Mouse (Mus musculus) myocyte (in vitro differentiated cells): ENCODE measurements around the gene Rptor. TPM values are rescaled to one million over a fixed set of nuclear protein-coding genes. Genes with fewer than 3 reads are reported as not detected.

Experiments
- H3K27me3 ChIP-seq: one replicate; pipeline ENCODE4 v1.6.1; 2011; ENCODE audit not compliant: control insufficient read depth, insufficient read depth, insufficient read length
- H3K36me3 ChIP-seq: one replicate; pipeline ENCODE4 v1.6.1; 2011; ENCODE audit not compliant: control insufficient read depth, insufficient read depth
- H3K4me2 ChIP-seq: one replicate; pipeline ENCODE4 v1.6.1; 2011; ENCODE audit warnings: low read depth, control low read depth
- H3K4me3 ChIP-seq: one replicate; pipeline ENCODE4 v1.5.1; 2011; ENCODE audit warnings: mild to moderate bottlenecking, control low read depth, moderate library complexity
- H3K79me2 ChIP-seq: one replicate; pipeline ENCODE4 v1.6.1; 2011; ENCODE audit not compliant: control insufficient read depth, insufficient read depth
- H3ac ChIP-seq: one replicate; pipeline ENCODE4 v1.6.1; 2011; ENCODE audit not compliant: control insufficient read depth, insufficient read length
- CEBPB ChIP-seq: IDR thresholded peaks from 2 replicates; pipeline ENCODE4 v1.6.1; 2011; ENCODE audit warnings: mild to moderate bottlenecking, moderate library complexity; ENCODE audit not compliant: poor library complexity, insufficient read depth, severe bottlenecking
- E2F4 ChIP-seq: IDR thresholded peaks from one replicate; pipeline ENCODE4 v1.6.1; 2011; ENCODE audit warnings: mild to moderate bottlenecking, control low read depth, moderate library complexity; ENCODE audit not compliant: insufficient read depth
- MAX ChIP-seq: IDR thresholded peaks from one replicate; pipeline ENCODE4 v1.6.1; 2011; ENCODE audit warnings: low read depth, mild to moderate bottlenecking, control low read depth
- MYOD1 ChIP-seq, 3 experiments: IDR thresholded peaks; one replicate each; pipeline ENCODE4 v1.6.1; 2011; ENCODE audit warnings: control low read depth in 2 of 3, low read depth in 2 of 3, mild to moderate bottlenecking in 2 of 3, moderate library complexity in 1 of 3; ENCODE audit not compliant: insufficient read length in 2 of 3, control insufficient read depth in 1 of 3
- MYOG ChIP-seq, 3 experiments: IDR thresholded peaks; one replicate each; pipeline ENCODE4 v1.6.1; 2011; ENCODE audit warnings: control low read depth in 2 of 3, low read depth in 2 of 3, mild to moderate bottlenecking in 2 of 3; ENCODE audit not compliant: insufficient read length in 2 of 3, control insufficient read depth in 1 of 3, insufficient read depth in 1 of 3
- POLR2A ChIP-seq: IDR thresholded peaks from one replicate; pipeline ENCODE4 v1.6.1; 2011; ENCODE audit warnings: low read depth, mild to moderate bottlenecking, control low read depth, moderate library complexity; ENCODE audit not compliant: insufficient read length
- POLR2AphosphoS2 ChIP-seq: IDR thresholded peaks from one replicate; pipeline ENCODE4 v1.6.1; 2011; ENCODE audit warnings: low read depth, control low read depth; ENCODE audit not compliant: insufficient read length
- REST ChIP-seq: IDR thresholded peaks from one replicate; pipeline ENCODE4 v1.6.1; 2011; ENCODE audit warnings: mild to moderate bottlenecking, control low read depth, moderate library complexity; ENCODE audit not compliant: insufficient read depth, insufficient read length
- SRF ChIP-seq: IDR thresholded peaks from one replicate; pipeline ENCODE4 v1.6.1; 2011; ENCODE audit warnings: low read depth; ENCODE audit not compliant: control insufficient read depth, insufficient read length
- TCF12 ChIP-seq: IDR thresholded peaks from one replicate; pipeline ENCODE4 v1.6.1; 2011; ENCODE audit warnings: mild to moderate bottlenecking, control low read depth; ENCODE audit not compliant: poor library complexity, insufficient read depth, severe bottlenecking
- TCF3 ChIP-seq: IDR thresholded peaks from one replicate; pipeline ENCODE4 v1.6.1; 2011; ENCODE audit warnings: low read depth, control low read depth; ENCODE audit not compliant: insufficient read length
- USF1 ChIP-seq: IDR thresholded peaks from one replicate; pipeline ENCODE4 v1.6.1; 2011; ENCODE audit warnings: low read depth, mild to moderate bottlenecking, control low read depth, moderate library complexity
- polyA plus RNA-seq: library from polyadenylated mRNA; unstranded; fragments of >200 nt; fragmentation: generic; extraction: Trizol; gene quantifications from one replicate; pipeline ENCODE4 v1.2.1, GENCODE M21; 2012; ENCODE audit warnings: missing spikeins

Rptor gene
- polyA plus RNA-seq, 1 experiment = 59.5 TPM

GRCm38 (mm10) chr11:119630329-119630728 lies 27.6 kb downstream of the Rptor start:
- TF ChIP-seq REST = no peak
- no peak for TF ChIP-seq CEBPB
- no peak for TF ChIP-seq MYOD1 (IDR thresholded peaks at IDR 0.05; ENCODE audit: control insufficient read depth in 1 of 3, insufficient read length in 2 of 3, low read depth in 2 of 3)
- no peak for TF ChIP-seq E2F4
- TF ChIP-seq MAX = no peak
- TF ChIP-seq MYOG (IDR thresholded peaks at IDR 0.05; ENCODE audit: control insufficient read depth in 1 of 3, insufficient read depth in 1 of 3, insufficient read length in 2 of 3, low read depth in 2 of 3) = no peak
- no peak for TF ChIP-seq USF1
- TF ChIP-seq POLR2AphosphoS2 = no peak
- no peak for TF ChIP-seq SRF
- no peak for TF ChIP-seq TCF3
- no peak for TF ChIP-seq POLR2A
- TF ChIP-seq TCF12 = no peak
- H3K27me3 ChIP-seq = no peaks in the 10 kb centered on the region
- H3K36me3 ChIP-seq = no peaks in the 10 kb centered on the region
- H3K79me2 ChIP-seq = peaks cover 89% of the 10 kb centered on the region
- no peak overlapping the region for H3K4me3 ChIP-seq
- no peak overlapping the region for H3ac ChIP-seq
- H3K4me2 ChIP-seq = no peak overlapping the region

- Histone ChIP-seq H3ac (no peak overlapping the region), H3K79me2 (peaks cover 91% of the 10 kb centered on the region), H3K4me3 (no peak overlapping the region), H3K27me3 (no peaks in the 10 kb centered on the region), H3K4me2 (peak overlapping the region; percentile 3), H3K36me3 (no peaks in the 10 kb centered on the region)
- TF ChIP-seq POLR2AphosphoS2 (no peak), SRF (peak; percentile 10), MYOG (IDR thresholded peaks at IDR 0.05; ENCODE audit: control insufficient read depth in 1 of 3, insufficient read depth in 1 of 3, insufficient read length in 2 of 3, low read depth in 2 of 3) (peak in 2 of 3 experiments; percentile 81 to 89), CEBPB (no peak), MYOD1 (IDR thresholded peaks at IDR 0.05; ENCODE audit: control insufficient read depth in 1 of 3, insufficient read length in 2 of 3, low read depth in 2 of 3) (peak in 2 of 3 experiments; percentile 68 to 89)
Measured at GRCm38 (mm10) chr11:119631222-119631870, 28.6 kb downstream of the Rptor start.

DNA sequence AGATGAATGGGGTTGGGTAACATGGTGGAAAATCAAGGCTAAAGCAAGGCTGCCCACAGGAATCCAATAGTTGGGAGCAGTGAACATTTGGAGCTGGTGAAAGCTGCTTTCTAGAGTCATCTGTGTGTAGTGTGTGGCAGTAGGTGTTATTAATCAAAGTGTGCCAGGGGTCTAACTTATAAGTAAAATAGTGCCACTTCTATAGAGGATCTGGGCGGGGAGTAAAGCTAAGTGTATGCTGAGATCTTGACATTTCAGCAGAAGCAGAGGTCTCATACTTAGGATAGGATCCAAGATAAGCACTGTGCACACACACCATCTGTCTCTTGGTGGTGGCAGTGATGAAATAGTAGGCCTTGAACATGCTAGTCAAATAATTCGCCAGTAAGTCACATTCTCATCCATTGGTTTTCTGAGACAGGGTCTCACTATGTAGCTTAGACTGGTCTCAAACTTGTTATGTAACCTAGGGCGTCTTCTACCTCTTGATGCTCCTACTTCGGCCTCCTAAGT lies 33.7 kb downstream of the Rptor start:
- Histone ChIP-seq H3ac (no peak overlapping the region), H3K36me3 (no peaks in the 10 kb centered on the region), H3K4me3 (no peak overlapping the region), H3K4me2 (peak overlapping the region; percentile 13), H3K79me2 (peaks cover 99% of the 10 kb centered on the region), H3K27me3 (no peaks in the 10 kb centered on the region)
- TF ChIP-seq E2F4 = no peak
- TF ChIP-seq TCF12 = no peak
- TF ChIP-seq CEBPB = no peak
- TF ChIP-seq MYOD1 (IDR thresholded peaks at IDR 0.05; ENCODE audit: control insufficient read depth in 1 of 3, insufficient read length in 2 of 3, low read depth in 2 of 3) = peak in 1 of 3 experiments; percentile 27
- no peak for TF ChIP-seq REST
- TF ChIP-seq TCF3 = no peak
- TF ChIP-seq POLR2AphosphoS2 = no peak
- no peak for TF ChIP-seq SRF
- no peak for TF ChIP-seq USF1

DNA sequence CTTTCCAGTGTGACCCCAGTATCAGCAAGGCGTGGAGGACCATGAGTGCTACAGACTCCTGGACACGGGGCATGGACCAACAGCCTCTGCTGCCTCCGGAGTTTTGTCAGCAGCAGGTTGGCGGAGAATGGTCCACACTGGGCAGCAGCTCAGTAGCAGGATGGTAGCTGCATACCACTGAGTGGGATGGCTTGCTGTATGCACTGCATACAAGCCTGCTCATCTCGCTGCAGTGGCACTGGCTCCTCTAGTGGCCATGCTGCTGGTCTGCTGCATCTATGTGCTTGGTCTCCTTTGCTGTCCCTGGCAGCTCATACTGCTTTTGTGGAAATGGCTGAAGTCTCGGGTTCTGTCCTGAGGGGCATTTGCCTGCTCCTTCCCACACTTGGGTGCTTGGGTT lies 34.8 kb downstream of the Rptor start:
- Histone ChIP-seq H3K79me2 (peaks cover 99% of the 10 kb centered on the region), H3K4me2 (no peak overlapping the region), H3ac (no peak overlapping the region), H3K36me3 (no peaks in the 10 kb centered on the region), H3K4me3 (no peak overlapping the region), H3K27me3 (no peaks in the 10 kb centered on the region)
- no peak for TF ChIP-seq TCF12
- TF ChIP-seq MYOD1 (IDR thresholded peaks at IDR 0.05; ENCODE audit: control insufficient read depth in 1 of 3, insufficient read length in 2 of 3, low read depth in 2 of 3) = peak in 1 of 3 experiments; percentile 13

DNA sequence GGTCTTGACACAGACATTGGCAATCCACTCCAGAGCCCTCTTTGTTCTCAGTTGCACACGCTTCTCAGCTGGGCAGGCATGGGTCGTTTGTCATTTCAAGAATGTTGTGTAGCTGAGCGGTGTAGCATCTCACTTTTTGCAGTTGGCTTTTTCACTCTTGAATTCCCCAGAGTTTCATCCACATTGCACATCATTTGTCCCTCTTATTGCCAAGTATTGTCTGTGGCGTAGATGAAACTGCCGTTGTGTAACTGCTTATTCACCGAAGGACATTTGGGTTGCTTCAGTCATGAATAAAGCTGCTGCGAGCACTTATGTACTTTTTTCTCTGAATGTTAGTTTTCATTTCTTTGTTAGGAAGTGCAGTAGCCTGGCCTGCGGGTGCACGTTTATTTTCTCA lies 37.8 kb downstream of the Rptor start:
- no peak overlapping the region for H3ac ChIP-seq
- no peaks in the 10 kb centered on the region for H3K36me3 ChIP-seq
- no peak overlapping the region for H3K4me3 ChIP-seq
- no peaks in the 10 kb centered on the region for H3K27me3 ChIP-seq
- TF ChIP-seq POLR2A (no peak), TCF3 (no peak), CEBPB (no peak), TCF12 (no peak), MAX (no peak), POLR2AphosphoS2 (no peak), MYOG (IDR thresholded peaks at IDR 0.05; ENCODE audit: control insufficient read depth in 1 of 3, insufficient read depth in 1 of 3, insufficient read length in 2 of 3, low read depth in 2 of 3) (no peak), USF1 (no peak)
- H3K4me2 ChIP-seq = no peak overlapping the region
- H3K79me2 ChIP-seq = peaks cover 97% of the 10 kb centered on the region
